Mouse (Mus musculus): ENCODE results near the gene Atf2. TPM values are rescaled to one million over a fixed set of nuclear protein-coding genes. Genes with fewer than 3 reads are reported as not detected.

Atf2 gene
- polyA plus RNA-seq, 1 experiment from 2014 or later = 84.5 TPM

DNA sequence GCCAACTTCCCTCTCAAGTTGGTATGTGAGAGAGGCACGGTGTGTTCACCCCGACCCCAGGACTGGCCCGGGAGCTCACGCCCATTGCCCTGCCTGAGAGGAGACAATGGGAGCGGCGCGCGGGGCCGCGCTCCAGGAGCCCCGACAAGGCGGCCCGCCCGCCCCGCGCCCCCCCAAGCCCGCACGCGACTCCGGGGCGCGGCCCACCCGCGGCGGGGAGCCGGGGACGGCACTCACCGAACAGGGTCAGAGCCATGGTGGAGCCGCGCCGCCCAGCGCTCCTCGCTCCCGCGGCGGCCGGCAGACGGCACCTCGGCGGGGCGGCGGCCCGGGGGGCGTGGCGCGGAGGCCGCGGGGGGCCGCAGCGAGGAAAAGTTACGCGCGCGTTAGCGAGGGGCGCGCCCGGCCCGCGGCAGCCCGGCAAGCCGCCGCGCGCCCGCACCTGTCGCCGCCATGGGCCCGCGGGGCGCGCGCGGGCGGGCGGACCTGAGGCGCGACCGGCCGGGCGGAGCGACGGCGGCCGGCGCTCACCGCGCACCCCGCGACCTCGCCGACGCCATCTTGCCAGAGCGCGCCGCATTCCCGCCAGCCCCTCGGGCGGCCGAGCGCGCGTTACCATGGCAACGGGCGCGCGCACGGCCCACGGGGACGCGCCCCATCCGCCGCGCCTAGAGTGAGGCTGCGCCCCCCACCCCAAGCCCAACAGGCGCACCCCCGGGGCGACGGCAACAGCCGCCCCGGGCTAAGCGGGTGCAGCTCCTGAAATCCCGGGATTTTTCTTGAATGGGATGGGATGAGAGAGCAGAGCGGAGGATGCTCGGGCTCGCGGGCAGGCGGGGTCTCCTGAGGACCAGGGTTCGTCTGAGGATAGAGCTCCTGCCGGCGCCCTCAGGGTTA lies 117.4 kb downstream of the Atf2 start, which contains the start of gene Chn1:
Chn1 (minus strand) TSS at position 561 of the 897 bp plus-strand sequence.
- peak within 1 kb of the TSS; percentile 56 for H3K4me2 ChIP-seq (ENCODE audit: low read depth)
- peak; percentile 94 for ATAC-seq (ENCODE audit: insufficient read depth, low FRiP score, low TSS enrichment)
- peak within 1 kb of the TSS; percentile 91 for H3K27ac ChIP-seq (ENCODE audit: low read depth, low read length)
- peak within 1 kb of the TSS; percentile 78 for H3K4me3 ChIP-seq (ENCODE audit: low read depth, low read length)
- H3K4me1 ChIP-seq (ENCODE audit: control insufficient read depth, insufficient read depth, low read length) = peaks cover 9% of the 10 kb centered on the region
- peak; percentile 92 for DNase-seq (ENCODE audit: low spot score)
- H3K27me3 ChIP-seq (ENCODE audit: control insufficient read depth, insufficient read depth, low read length) = no peaks in the 10 kb centered on the region
- peak within 1 kb of the TSS; percentile 91 for H3K9ac ChIP-seq (ENCODE audit: low read length)
- WGBS = under 1% methylated on average over 97 of the region's 131 CpGs
- no peaks in the 10 kb centered on the region for H3K9me3 ChIP-seq (ENCODE audit: control insufficient read depth, low read length)
- H3K36me3 ChIP-seq (ENCODE audit: control insufficient read depth, insufficient read depth, low read length) = no peaks in the 10 kb centered on the region

DNA sequence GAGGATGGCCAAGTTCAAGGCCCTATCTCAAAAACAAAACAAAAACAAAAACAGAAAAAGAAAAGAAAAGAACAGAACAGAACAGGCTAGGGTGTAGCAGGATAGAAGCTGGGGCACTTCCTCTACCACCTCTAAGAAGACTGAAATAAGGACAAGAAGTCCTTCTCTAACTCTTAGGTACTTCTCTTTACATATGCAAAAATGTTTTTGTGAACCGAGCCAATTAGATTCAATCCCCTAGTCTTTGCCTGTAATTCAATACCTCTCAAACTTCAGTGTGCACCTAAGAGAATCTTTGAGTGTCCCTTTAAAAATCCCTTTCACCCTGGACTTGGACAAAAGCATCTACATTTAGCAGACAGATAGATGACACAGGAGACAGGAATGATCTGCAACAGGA lies 119.5 kb downstream of the Atf2 start:
- Histone ChIP-seq H3K4me1 (ENCODE audit: control insufficient read depth, insufficient read depth, low read length) (peaks cover 9% of the 10 kb centered on the region), H3K4me2 (ENCODE audit: low read depth) (peak overlapping the region; percentile 52), H3K4me3 (ENCODE audit: low read depth, low read length) (no peak overlapping the region), H3K9me3 (ENCODE audit: control insufficient read depth, low read length) (no peaks in the 10 kb centered on the region), H3K27ac (ENCODE audit: low read depth, low read length) (no peak overlapping the region), H3K9ac (ENCODE audit: low read length) (no peak overlapping the region), H3K27me3 (ENCODE audit: control insufficient read depth, insufficient read depth, low read length) (no peaks in the 10 kb centered on the region), H3K36me3 (ENCODE audit: control insufficient read depth, insufficient read depth, low read length) (no peaks in the 10 kb centered on the region)
- DNase-seq (ENCODE audit: low spot score) (no peak), ATAC-seq (ENCODE audit: insufficient read depth, low FRiP score, low TSS enrichment) (no peak)
- WGBS = 26% methylated on average over 1 of the region's 1 CpGs

DNA sequence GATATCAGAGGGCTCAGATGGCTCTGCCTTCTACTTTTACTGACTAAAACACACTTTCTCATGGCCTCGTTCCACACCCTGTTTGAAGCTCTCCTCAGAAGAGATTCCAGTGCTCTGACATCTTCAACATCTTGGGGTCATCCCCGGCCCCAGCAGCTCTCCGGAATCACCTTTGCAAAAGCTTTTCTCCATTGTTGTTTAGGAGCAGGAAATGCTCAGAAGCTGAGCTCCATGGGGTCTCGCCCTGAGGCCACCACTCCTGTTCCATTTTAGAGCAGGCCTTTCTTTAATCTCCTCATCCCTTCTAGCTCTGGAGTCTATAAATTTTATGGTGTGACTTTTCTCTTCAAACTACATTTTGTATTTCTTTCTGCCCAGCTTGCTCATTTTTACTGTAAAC lies 123.8 kb downstream of the Atf2 start:
- Histone ChIP-seq H3K9me3 (ENCODE audit: control insufficient read depth, low read length) (no peaks in the 10 kb centered on the region), H3K36me3 (ENCODE audit: control insufficient read depth, insufficient read depth, low read length) (no peaks in the 10 kb centered on the region), H3K4me3 (ENCODE audit: low read depth, low read length) (no peak overlapping the region), H3K4me2 (ENCODE audit: low read depth) (no peak overlapping the region), H3K9ac (ENCODE audit: low read length) (no peak overlapping the region), H3K27me3 (ENCODE audit: control insufficient read depth, insufficient read depth, low read length) (no peaks in the 10 kb centered on the region), H3K4me1 (ENCODE audit: control insufficient read depth, insufficient read depth, low read length) (peaks cover 8% of the 10 kb centered on the region), H3K27ac (ENCODE audit: low read depth, low read length) (no peak overlapping the region)
- ATAC-seq (ENCODE audit: insufficient read depth, low FRiP score, low TSS enrichment) (no peak), DNase-seq (ENCODE audit: low spot score) (no peak)
- WGBS = 71% methylated on average over 4 of the region's 4 CpGs

Other genes starting within 250 kb of the Atf2 start
- gene Chn1, start 117.3 kb downstream of the Atf2 start, polyA plus RNA-seq (2014; fragmentation: Nextera tagmentation; extraction: Ambion mirVana) = 109 and 116 TPM in 2 replicates
- 875 and 905 TPM in 2 replicates for gene Atp5g3, start 18.7 kb upstream of the Atf2 start, polyA plus RNA-seq (2014; fragmentation: Nextera tagmentation; extraction: Ambion mirVana)